Mouse (Mus musculus) cortical plate, adult 2 months (tissue): ENCODE measurements around the gene Gnb4.

Experiments
- CTCF ChIP-seq: fragments of 200-500 bp; IDR thresholded peaks from 2 replicates; pipeline ENCODE4 v1.5.1; 2011; ENCODE audit warnings: mild to moderate bottlenecking, control low read depth, low read length; ENCODE audit not compliant: insufficient read depth; ENCODE audit errors: extremely low read depth
- POLR2A ChIP-seq: fragments of 200-500 bp; IDR thresholded peaks from 2 replicates; pipeline ENCODE4 v1.6.1; 2011; ENCODE audit warnings: mild to moderate bottlenecking, low read length, control low read depth; ENCODE audit not compliant: insufficient read depth; ENCODE audit errors: extremely low read depth

DNA sequence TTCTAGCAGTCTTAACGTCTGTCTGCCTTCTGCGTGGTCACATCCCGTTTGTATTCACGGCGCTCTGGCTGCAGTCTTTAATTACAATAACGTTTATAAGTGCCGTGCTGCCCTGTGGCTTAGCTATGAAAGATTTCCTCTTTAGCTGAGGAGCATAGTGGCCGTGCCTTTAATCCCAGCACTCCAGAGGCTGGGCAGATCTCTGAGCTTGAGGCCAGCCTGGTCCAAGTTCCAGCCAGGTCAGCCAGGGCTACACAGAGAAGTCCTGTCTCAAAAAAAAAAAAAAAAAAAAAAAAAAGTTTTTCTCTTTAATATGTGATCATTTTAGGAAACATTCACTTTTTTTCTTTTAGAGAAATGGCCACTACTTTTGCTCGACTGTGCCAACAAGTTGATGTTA lies 42.5 kb downstream of the Gnb4 start:
- TF ChIP-seq CTCF (no peak), POLR2A (no peak)
